Mouse (Mus musculus) liver, embryonic 14.5 days (tissue): ENCODE measurements around the gene Smarcd2.

Source experiments
- CTCF ChIP-seq: IDR thresholded peaks from 2 replicates; pipeline ENCODE4 v1.5.1; 2016; ENCODE audit warnings: antibody characterized with exemption, low read depth, control low read depth
- EP300 ChIP-seq: IDR thresholded peaks from 2 replicates; pipeline ENCODE4 v1.6.1; 2016; ENCODE audit warnings: antibody characterized with exemption, low read depth

DNA sequence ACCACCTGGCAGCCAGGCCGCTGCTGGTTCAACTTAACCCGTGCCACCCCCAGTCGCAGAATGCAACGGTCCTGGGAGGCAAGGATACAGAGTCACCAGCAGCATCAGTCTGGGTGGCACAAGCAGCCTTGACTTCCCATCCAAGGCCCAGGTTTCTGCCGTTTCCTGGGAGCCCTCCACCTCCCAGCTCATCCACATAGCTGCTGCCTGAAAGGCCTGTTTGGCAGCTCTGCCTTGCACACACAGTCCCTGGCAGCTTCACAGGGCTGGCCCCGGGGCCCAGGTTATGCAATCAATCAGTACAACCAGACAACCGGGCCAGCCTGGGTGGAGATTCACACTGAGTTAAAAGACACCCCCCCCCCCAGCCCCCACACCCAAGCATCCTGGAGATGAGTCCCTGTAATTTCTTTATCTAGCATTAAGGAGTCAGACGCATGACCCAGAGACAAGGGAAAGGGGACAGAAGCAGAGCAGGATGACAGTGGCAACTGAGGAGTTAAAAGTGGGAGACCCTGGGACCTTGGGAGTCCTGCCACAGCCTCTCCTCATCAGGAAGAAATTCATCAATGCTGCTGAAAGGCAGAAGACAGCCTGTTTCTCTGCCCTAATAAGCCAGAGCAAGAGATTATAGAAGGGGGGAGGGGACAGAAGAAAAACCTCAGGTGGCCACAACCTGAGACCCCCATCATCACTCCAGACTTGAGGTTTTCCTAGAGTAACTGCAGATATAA lies 4.3 kb downstream of the Smarcd2 start:
- TF ChIP-seq CTCF (no peak), EP300 (no peak)
